Mouse (Mus musculus): ENCODE data around the gene Drd2. TPM values are rescaled to one million over a fixed set of nuclear protein-coding genes. Genes with fewer than 3 reads are reported as not detected.

The Drd2 gene
- total RNA-seq, 1 experiment from 2014 or later: 1.2 TPM

GRCm38 (mm10) chr9:49452396-49452795, 112.0 kb downstream of the Drd2 start:
- DNase-seq: no peak

- no peak for DNase-seq
Measured at GRCm38 (mm10) chr9:49456136-49456535, 115.7 kb downstream of the Drd2 start.

Other genes with a start within 250 kb of the Drd2 start
- gene Gm4894, start 90.1 kb upstream of the Drd2 start, total RNA-seq (2021): not detected in 2 replicates
- not detected in 2 replicates for gene Ankk1, start 86.4 kb downstream of the Drd2 start, total RNA-seq (2021)
- 10.3 and 11.9 TPM in 2 replicates for gene Ttc12, start 145.6 kb downstream of the Drd2 start, total RNA-seq (2021)

Data from adrenal gland, postnatal 14 days (tissue).